Mouse (Mus musculus) hindbrain, embryonic 11.5 days (tissue): ENCODE results near the gene Rhou. TPM values are rescaled to one million over a fixed set of nuclear protein-coding genes. Genes with fewer than 3 reads are reported as not detected.
A peak's percentile ranks its signal among the peaks of the same experiment; 100 is the strongest.

Source experiments
- ATAC-seq: fragments of 200-750 bp; cut with Nextera tagmentation; 2 replicates; pipeline ENCODE4 v1.8.0; 2017; ENCODE audit warnings: mild to moderate bottlenecking, moderate TSS enrichment, moderate library complexity; ENCODE audit not compliant: low FRiP score
- DNase-seq: peaks from one replicate; pipeline ENCODE4 v3.0.0-alpha.2; 2015; ENCODE audit warnings: low spot score
- H3K27ac ChIP-seq: fragments of 300-500 bp; sonication (generic); 2 replicates; pipeline ENCODE4 v1.5.1; 2014; ENCODE audit warnings: mild to moderate bottlenecking, low read depth, low read length
- H3K27me3 ChIP-seq: fragments of 300-500 bp; sonication (generic); 2 replicates; pipeline ENCODE4 v1.6.1; 2014; ENCODE audit warnings: mild to moderate bottlenecking, low read length, moderate library complexity, mixed read lengths; ENCODE audit not compliant: control insufficient read depth, insufficient read depth
- H3K36me3 ChIP-seq: fragments of 300-500 bp; sonication (generic); 2 replicates; pipeline ENCODE4 v1.6.1; 2014; ENCODE audit warnings: mild to moderate bottlenecking, low read length, moderate library complexity, mixed read lengths; ENCODE audit not compliant: control insufficient read depth, insufficient read depth
- H3K4me1 ChIP-seq: fragments of 300-500 bp; sonication (generic); replicated peaks from 2 replicates; pipeline ENCODE4 v1.6.1; 2014; ENCODE audit warnings: low read length, mixed read lengths; ENCODE audit not compliant: control insufficient read depth, insufficient read depth
- H3K4me2 ChIP-seq: fragments of 300-500 bp; sonication (generic); replicated peaks from 2 replicates; pipeline ENCODE4 v1.6.1; 2014; ENCODE audit warnings: mild to moderate bottlenecking, low read depth, low read length
- H3K4me3 ChIP-seq: fragments of 300-500 bp; sonication (generic); 2 replicates; pipeline ENCODE4 v1.5.1; 2014; ENCODE audit warnings: low read depth, low read length
- H3K9ac ChIP-seq: fragments of 300-500 bp; sonication (generic); 2 replicates; pipeline ENCODE4 v1.6.1; 2014; ENCODE audit warnings: low read depth, low read length
- H3K9me3 ChIP-seq: fragments of 300-500 bp; sonication (generic); 2 replicates; pipeline ENCODE4 v1.6.1; 2016; ENCODE audit warnings: low read length; ENCODE audit not compliant: control insufficient read depth
- WGBS: fragments of 180-500 bp; shearing (Covaris S2); extraction: QIAGEN DNeasy Blood & Tissue Kit; methylation state at CpG from one replicate; pipeline ENCODE4 v1.1.7; 2014; 5-methylcytosine and 5-hydroxymethylcytosine counted together
- polyA plus RNA-seq: library from polyadenylated mRNA; unstranded; fragments of >200 nt; fragmentation: Nextera tagmentation; extraction: Ambion mirVana; gene quantifications from 2 replicates; pipeline ENCODE4 v1.2.1, GENCODE M21; 2014

The Rhou gene
- polyA plus RNA-seq, 1 experiment from 2014 or later: 12.4 TPM

- H3K27ac ChIP-seq: no peak overlapping the region
- H3K9me3 ChIP-seq: no peaks in the 10 kb centered on the region
- H3K4me1 ChIP-seq: no peaks in the 10 kb centered on the region
- 17% methylated on average over 25 of the region's 25 CpGs for WGBS
- no peaks in the 10 kb centered on the region; the same call in none of the 2 replicates for H3K27me3 ChIP-seq
- H3K36me3 ChIP-seq: no peaks in the 10 kb centered on the region
- peak; percentile 86 for DNase-seq
- H3K4me3 ChIP-seq: peak overlapping the region; percentile 31
- no peak for ATAC-seq
- peak overlapping the region; percentile 37 for H3K4me2 ChIP-seq
- no peak overlapping the region for H3K9ac ChIP-seq
Observed at GRCm38 (mm10) chr8:123643330-123644051, 10.2 kb upstream of the Rhou start.

GRCm38 (mm10) chr8:123645229-123645628 lies 8.5 kb upstream of the Rhou start:
- H3K9ac ChIP-seq: no peak overlapping the region

GRCm38 (mm10) chr8:123648245-123649170 lies 5.2 kb upstream of the Rhou start:
- WGBS: 74% methylated on average over 17 of the region's 17 CpGs
- Histone ChIP-seq H3K4me2 (no peak overlapping the region), H3K27ac (no peak overlapping the region), H3K4me1 (no peaks in the 10 kb centered on the region), H3K9ac (no peak overlapping the region), H3K9me3 (no peaks in the 10 kb centered on the region), H3K36me3 (no peaks in the 10 kb centered on the region), H3K4me3 (no peak overlapping the region), H3K27me3 (no peaks in the 10 kb centered on the region; the same call in 1 of the 2 replicates)
- ATAC-seq: no peak
- DNase-seq: no peak

More at GRCm38 (mm10) chr8:123645229-123645628, 8.5 kb upstream of the Rhou start:
- H3K4me1 ChIP-seq: no peaks in the 10 kb centered on the region
- no peaks in the 10 kb centered on the region for H3K36me3 ChIP-seq
- WGBS: 78% methylated on average over 9 of the region's 9 CpGs
- H3K27me3 ChIP-seq: no peaks in the 10 kb centered on the region; the same call in none of the 2 replicates
- ATAC-seq (no peak), DNase-seq (no peak)
- H3K4me3 ChIP-seq: no peak overlapping the region
- H3K4me2 ChIP-seq: no peak overlapping the region
- no peaks in the 10 kb centered on the region for H3K9me3 ChIP-seq
- H3K27ac ChIP-seq: no peak overlapping the region

DNA sequence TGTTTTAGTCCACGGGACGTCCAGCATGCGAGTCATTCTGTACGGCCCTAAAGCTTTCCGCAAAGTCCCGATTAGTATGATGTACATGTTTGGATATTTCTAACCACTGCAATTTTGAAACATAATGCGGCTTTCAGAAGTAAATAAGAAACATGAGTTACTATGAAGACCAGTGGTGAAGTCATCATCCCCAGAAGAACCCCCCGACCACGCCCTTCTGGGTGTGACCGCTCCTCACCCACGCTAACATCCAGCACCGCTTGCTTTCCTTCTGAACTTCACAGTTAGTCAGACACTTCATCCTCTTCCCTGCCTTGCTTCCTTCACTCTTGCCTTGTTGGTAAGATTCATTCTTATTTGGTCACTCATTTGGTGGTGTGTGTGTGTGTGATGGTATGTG lies 4.2 kb upstream of the Rhou start:
- ATAC-seq (no peak), DNase-seq (no peak)
- H3K27ac ChIP-seq: no peak overlapping the region
- H3K4me3 ChIP-seq: no peak overlapping the region
- WGBS: 90% methylated on average over 12 of the region's 12 CpGs
- no peak overlapping the region for H3K4me2 ChIP-seq
- no peaks in the 10 kb centered on the region for H3K9me3 ChIP-seq
- H3K36me3 ChIP-seq: no peaks in the 10 kb centered on the region
- no peak overlapping the region for H3K9ac ChIP-seq
- H3K27me3 ChIP-seq: no peaks in the 10 kb centered on the region
- H3K4me1 ChIP-seq: no peaks in the 10 kb centered on the region

DNA sequence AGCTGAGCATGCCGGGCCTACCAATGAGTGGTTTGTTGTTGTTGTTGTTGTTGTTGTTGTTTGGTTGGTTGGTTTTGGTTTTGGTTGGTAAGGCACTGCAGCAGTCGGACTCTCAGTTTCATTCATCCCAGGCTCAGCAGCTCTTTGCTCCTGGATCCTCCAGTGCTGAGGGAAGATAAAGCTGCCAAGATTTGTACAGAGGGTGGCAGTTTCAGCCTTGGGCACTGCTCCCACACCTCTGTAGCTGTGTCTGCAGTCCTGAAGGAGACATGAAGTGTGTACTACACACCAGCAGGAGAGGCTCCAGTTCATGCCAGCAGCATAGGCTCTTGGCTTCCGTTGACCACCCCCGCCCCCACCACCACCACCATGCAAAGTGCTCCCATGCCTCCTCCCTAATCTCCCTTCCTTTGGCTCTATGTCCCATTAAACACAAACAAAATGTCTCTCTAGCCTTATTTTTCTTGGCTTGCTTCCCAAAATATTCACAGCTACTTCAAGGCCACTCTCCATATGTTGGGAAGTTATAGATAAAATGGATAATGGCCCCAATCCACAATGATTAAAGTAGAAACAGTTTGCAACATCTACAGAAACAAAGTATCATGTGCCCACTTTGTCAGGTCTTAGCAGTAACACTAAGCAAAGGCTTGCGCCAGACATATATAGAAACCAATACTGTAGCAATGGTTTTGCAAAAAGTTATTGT lies 2.2 kb upstream of the Rhou start:
- no peak for DNase-seq
- no peaks in the 10 kb centered on the region; the same call in 1 of the 2 replicates for H3K36me3 ChIP-seq
- no peaks in the 10 kb centered on the region for H3K27me3 ChIP-seq
- H3K4me1 ChIP-seq: peaks cover 9% of the 10 kb centered on the region
- H3K9ac ChIP-seq: no peak overlapping the region
- H3K4me2 ChIP-seq: no peak overlapping the region
- WGBS: 86% methylated on average over 5 of the region's 5 CpGs
- H3K27ac ChIP-seq: no peak overlapping the region
- H3K4me3 ChIP-seq: no peak overlapping the region
- no peaks in the 10 kb centered on the region for H3K9me3 ChIP-seq
- no peak for ATAC-seq

DNA sequence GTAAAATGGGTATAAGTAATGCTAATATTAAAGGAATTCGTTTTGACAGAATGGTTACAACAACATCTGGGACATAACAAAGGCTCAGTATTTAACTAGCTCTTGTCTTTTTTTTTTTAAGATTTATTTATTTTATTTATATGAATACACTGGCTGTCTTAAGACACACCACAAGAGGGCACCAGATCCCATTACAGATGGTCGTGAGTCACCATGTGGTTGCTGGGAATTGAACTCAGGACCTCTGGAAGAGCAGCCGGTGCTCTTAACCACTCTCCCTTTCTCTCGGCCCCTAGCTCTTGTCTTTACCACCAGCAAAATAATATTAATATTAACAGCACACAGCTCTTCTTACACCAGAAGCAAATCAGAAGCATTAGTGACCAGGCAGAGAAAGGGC lies 1.1 kb upstream of the Rhou start:
- Histone ChIP-seq H3K27me3 (no peaks in the 10 kb centered on the region), H3K27ac (no peak overlapping the region), H3K4me2 (no peak overlapping the region), H3K9me3 (no peaks in the 10 kb centered on the region), H3K4me3 (no peak overlapping the region), H3K36me3 (no peaks in the 10 kb centered on the region; the same call in 1 of the 2 replicates), H3K9ac (no peak overlapping the region), H3K4me1 (peaks cover 9% of the 10 kb centered on the region)
- WGBS: 63% methylated on average over 4 of the region's 4 CpGs
- ATAC-seq: no peak
- no peak for DNase-seq

GRCm38 (mm10) chr8:123653994-123654569 lies 353 bp downstream of the Rhou start:
- under 1% methylated on average over 46 of the region's 77 CpGs for WGBS
- ATAC-seq: peak; percentile 68

DNA sequence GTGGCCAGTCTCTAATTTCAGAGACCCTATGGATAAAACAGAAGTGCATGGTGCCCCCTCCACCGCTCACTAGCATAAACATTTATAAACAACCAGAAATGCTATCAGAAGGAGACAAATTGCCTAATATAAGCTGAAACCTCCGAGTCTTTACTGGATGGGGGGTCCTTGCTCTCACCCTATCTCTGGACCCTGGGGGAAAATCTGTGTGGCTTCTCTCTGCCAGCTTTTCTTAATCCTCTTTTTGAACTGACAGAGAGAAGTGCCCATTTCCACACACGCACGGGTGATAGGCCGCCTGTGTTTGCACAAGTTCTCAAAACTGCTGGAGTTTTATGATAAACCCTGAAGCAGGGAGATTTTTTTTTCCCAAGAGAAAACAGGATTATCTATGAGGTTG lies 1.0 kb downstream of the Rhou start:
- Histone ChIP-seq H3K27me3 (no peaks in the 10 kb centered on the region), H3K4me3 (peak overlapping the region; percentile 73), H3K9me3 (no peaks in the 10 kb centered on the region), H3K36me3 (no peaks in the 10 kb centered on the region; the same call in 1 of the 2 replicates), H3K9ac (peak overlapping the region; percentile 16; the same call in 1 of the 2 replicates), H3K4me2 (peak overlapping the region; percentile 75), H3K27ac (no peak overlapping the region), H3K4me1 (peaks cover 9% of the 10 kb centered on the region)
- DNase-seq (no peak), ATAC-seq (no peak)
- WGBS: 11% methylated on average over 5 of the region's 5 CpGs

More at GRCm38 (mm10) chr8:123653994-123654569, 353 bp downstream of the Rhou start:
- no peaks in the 10 kb centered on the region; the same call in 1 of the 2 replicates for H3K36me3 ChIP-seq
- H3K4me2 ChIP-seq: peak overlapping the region; percentile 75
- H3K27ac ChIP-seq: peak overlapping the region; percentile 91
- no peaks in the 10 kb centered on the region for H3K9me3 ChIP-seq
- DNase-seq: peak; percentile 77
- peak overlapping the region; percentile 73 for H3K4me3 ChIP-seq
- H3K27me3 ChIP-seq: no peaks in the 10 kb centered on the region
- H3K9ac ChIP-seq: peak overlapping the region; percentile 91
- peaks cover 9% of the 10 kb centered on the region for H3K4me1 ChIP-seq
